Mouse (Mus musculus) cerebellum, postnatal 4 days (tissue): ENCODE measurements around the gene Zeb2.

Source experiments
- DNase-seq, 2 experiments: peaks; one replicate each; pipeline ENCODE4 v3.0.0; 2022; ENCODE audit warnings: low spot score in 2 of 2, mixed read lengths in 1 of 2

Zeb2 gene

DNA sequence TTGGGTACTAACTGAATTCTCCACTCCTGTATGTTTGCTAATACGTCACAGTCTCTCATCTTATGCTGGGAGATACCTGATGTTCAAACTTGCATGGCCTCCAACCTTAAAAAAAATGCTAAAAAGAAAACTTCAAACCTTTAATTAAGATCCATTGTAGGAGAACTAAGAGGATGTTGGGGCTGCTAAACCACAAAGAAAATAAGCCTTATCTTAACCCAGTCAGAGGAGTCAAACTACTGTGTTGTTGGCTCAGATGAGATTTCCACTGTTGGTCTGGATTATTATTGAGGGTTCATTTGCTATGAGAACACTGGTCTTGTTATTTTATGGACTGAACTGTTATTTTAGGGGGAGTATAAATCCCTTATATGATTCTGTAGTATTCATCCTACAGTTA lies 106.5 kb downstream of the Zeb2 start:
- no peak for DNase-seq

DNA sequence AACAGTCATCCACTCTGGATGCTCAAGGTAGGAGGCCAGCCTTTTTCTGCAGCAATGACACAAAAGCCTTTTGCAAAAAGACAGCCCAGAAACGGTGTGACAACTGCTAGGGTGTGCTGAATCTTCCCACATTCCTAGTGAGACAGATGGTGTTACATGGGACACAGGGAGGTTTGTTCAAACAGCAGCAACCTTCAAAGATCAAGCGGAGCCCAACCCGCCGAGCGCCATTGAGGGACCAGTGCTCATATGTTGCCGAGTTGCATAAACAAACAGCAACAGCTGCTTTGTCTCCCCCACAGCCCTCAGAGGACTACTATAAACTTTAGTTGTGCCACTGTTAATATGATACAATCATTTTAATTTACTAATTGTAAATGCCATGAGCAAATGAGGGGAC lies 117.3 kb downstream of the Zeb2 start:
- no peak for DNase-seq

DNA sequence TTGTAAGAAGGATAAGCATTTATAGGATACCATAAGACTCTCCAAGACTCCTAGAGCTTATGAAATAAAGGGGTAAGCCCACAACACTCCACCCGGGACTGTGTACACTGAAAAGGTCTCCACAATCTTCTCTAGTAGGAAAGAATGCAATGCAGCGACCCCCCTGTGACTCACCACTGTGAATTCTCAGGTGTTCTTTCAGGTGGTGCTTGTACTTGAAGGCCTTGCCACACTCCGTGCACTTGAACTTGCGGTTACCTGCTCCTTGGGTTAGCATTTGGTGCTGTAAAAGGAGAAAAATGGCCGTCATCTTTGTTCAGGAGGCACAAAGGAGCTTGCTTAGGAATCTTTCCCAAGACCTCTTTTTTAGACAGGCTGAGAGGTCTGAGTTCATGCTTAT lies 118.5 kb downstream of the Zeb2 start:
- no peak for DNase-seq

GRCm38 (mm10) chr2:44981646-44982045 lies 135.5 kb downstream of the Zeb2 start:
- no peak for DNase-seq

DNA sequence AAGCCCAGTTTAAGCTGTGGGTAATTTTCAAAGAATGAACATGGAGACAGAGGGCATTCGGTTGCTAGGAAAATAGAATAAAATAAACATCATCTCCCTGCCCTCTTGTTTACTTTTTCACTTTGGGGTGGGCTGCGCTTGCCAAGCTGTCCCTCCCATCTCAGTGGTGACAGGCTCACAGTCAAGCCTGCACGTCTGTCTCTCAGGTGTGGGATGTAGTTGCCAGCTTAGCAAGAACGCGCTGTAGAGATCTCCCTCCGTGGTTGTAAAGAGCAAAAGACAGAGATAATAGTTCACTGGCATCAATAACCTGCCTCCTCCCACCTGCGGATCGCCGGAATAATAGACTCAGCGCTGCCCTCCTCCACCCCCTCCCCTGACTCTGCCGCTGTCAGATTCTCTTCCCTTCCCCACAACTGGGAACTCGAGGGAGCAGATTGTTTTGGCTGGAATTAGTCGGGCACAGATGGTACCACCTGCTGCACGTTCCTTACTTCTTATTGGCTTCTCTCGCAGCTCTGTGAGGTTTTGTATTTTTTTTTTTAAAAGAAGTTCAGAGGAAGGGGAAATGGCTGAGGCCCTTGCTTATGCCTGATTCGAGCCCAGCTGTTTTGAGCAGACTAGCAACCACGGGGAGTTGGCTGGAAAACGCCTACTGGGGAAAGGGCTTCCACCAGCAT lies 138.0 kb downstream of the Zeb2 start:
- DNase-seq: peak in 1 of 2 experiments; percentile 28

DNA sequence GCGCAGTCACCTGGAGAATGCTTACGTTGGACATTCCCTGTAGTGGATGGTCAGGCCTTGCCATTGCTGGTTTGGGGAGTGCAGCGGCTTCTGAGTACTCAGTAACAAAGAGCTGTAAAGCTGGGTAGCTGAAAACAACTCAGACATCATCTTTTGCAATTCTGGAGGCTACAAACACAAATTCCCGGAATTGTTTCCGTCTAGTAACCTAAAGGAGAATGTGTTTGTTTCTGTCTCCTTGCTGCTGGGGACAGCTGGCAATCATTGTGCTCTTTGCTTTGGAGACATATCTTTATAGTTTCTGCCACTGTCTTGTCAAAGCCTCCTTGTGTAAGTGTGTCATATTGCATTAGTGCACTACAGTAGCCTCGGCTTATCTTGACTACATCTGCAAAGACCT lies 139.2 kb downstream of the Zeb2 start:
- DNase-seq: no peak

GRCm38 (mm10) chr2:44977556-44977955 lies 139.6 kb downstream of the Zeb2 start:
- DNase-seq: no peak

DNA sequence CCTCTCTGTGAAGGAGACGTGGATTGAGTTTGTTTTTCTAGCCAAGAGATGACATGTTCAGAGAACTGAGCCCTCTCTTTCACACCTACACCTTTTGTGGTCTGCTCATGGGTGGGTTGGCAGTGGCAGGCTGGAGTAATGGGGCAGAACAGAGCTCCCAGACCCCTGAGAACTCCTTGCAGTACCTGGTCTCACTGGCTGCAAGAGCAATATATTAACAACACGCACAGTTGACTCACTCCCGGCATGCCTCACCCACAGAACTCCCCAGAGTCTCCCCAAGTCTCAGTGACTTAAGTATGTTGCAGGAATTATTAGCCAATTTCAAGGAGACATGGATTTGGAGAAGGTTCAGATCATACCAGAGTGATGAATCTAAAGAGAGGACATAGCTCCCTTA lies 140.1 kb downstream of the Zeb2 start:
- DNase-seq: no peak

DNA sequence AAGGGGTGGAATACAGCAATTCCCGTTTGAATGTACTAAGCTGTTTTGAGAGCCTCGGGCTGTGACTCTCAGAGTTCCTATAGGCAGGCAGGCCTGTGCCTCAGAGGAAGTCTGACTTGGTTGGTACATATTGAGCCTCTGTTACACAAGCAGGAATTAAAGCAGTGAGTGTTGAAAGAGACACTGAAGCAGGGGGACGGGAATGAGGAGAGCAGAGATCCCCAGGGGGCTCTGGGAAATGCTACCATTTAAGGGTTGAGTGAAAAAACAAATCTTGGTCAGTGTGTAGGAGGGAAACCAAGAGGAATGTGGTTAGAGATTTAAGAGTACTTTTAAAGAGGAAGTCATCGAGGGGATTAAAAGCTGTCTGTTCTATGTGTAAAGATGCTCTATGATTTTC lies 140.7 kb downstream of the Zeb2 start:
- no peak for DNase-seq

- DNase-seq: no peak
Observed at GRCm38 (mm10) chr2:44973828-44974227, 143.4 kb downstream of the Zeb2 start.

GRCm38 (mm10) chr2:44970087-44970646 lies 147.0 kb downstream of the Zeb2 start:
- DNase-seq: no peak

DNA sequence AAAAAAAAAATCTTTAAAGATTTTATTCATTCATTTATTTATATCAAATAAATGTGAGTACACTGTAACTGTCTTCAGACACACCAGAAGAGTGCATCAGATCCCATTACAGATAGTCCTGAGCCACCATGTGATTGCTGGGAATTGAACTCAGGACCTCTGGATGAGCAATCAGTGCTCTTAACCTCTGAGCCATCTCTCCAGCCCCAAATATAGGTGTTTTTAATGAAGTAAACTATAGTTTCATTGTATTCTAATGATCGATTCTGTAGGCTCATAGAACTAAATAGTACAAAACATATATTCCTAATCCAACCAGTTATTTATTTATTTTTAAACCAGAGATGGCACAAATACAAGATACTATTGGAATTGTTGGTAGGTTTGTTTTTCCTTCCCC lies 147.6 kb downstream of the Zeb2 start:
- no peak for DNase-seq

DNA sequence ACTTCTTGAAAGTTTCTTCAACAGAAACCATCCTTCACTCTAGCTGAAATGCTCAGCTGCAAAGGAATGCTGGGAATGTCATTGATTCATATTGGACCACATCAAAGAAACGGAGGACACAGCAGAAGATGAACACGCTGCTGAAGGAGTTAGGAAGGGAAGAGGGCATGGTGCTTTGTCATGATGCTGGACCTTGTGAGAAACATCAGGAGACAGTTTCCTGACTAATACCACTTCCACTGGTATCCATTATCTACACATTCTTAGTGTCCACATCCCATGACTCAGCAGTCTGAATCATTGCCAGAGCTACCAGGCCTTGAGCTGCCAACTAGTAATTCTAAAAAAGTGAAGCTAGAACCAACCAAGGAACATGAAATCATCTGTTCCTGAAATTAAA lies 148.0 kb downstream of the Zeb2 start:
- DNase-seq: no peak

DNA sequence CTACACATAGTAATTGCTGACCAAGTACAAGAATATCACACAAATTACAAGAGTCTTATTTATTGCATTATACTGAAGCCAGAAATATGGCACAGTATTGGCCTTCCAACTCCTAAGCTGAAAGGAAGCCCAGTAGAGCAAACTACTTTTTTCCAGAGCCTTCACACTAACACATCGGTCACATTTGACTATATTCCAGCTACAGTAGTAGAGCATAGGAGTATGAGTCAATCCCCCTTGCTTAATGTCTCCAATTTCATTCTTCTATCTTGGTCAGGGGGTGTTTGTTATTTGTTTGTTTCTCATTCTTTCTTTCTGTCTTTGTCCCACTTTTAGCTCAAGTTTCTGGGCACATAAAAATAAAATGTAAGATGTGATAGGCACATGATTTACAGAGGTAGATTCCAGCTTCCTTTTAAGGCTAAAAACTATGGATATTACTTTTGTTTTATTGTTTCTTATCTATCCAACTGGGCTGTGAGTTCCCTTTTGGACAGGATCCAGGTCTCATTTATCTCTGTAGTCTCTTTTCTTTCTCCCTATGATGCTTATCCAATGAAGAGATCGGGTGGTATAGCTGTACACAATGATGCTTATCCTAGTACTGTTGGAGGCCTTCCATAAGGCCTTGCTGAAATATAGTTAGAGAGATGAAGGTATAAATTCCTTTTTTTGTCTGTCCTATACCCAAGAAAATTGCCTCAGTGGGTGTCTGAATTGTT lies 151.2 kb downstream of the Zeb2 start:
- no peak for DNase-seq

DNA sequence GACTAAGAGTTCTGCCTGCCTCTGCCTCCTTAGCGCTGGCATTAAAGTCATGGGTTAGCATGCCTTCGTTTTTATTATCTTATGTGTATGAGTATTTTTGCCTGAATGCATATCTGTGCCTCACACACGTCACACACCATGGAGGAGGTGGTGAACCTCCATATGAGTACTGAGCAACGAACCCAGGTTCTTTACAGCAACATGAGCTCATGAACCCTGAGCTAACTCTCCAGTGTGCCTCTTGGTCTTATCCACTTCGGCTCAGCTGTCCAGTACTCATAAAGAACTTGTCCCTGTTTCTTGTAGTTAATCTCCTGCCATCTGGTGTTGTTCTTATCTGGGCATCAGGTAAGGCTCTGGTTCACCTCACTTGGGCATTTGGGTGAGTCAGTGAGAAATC lies 154.6 kb downstream of the Zeb2 start:
- no peak for DNase-seq

GRCm38 (mm10) chr2:44961192-44961591 lies 156.0 kb downstream of the Zeb2 start:
- DNase-seq: no peak

DNA sequence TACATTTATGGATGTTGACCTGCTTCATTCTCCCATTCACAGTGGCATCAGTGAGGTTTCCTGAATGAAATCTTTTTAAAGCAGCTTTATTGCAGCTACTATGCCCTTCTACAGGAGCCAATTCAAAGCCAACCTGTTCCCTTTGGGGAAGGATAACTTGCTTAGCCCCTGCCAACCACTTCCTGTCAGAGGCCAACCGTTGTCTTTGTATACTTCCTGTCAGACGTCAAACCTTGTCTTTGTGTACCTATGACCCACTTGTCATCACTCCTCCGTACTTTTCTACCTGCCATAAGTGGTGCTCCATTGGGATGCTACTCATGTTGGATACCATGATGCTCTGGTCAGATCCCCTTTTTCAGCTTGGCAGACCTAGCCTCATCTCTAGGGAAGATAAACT lies 156.6 kb downstream of the Zeb2 start:
- no peak for DNase-seq

DNA sequence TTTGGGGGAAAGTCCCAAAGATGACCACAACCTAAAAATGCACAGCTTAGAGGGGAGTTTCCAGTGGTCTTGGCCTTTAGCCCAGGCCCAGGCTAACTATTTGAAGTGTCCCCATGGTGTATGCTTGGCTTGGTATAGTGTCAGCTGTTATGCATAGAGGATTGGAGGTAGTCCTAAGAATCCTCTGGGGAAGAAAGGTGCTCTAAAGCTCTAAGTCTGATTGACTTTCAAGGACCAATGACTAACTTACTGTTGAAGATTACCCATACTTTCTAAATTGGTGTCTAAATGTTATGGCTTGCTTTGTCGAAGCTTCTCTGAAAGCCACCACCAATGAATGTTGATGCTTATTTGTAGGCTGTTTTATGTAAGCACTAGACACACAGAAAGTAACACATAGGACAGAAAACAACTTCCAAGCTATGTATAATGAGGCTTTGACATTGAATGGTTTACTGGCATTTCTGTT lies 159.8 kb downstream of the Zeb2 start:
- no peak for DNase-seq

- DNase-seq: no peak
Observed at GRCm38 (mm10) chr2:44956232-44956631, 161.0 kb downstream of the Zeb2 start.

GRCm38 (mm10) chr2:44955506-44955905 lies 161.7 kb downstream of the Zeb2 start:
- DNase-seq: no peak

GRCm38 (mm10) chr2:44954180-44954579 lies 163.0 kb downstream of the Zeb2 start:
- DNase-seq: no peak

DNA sequence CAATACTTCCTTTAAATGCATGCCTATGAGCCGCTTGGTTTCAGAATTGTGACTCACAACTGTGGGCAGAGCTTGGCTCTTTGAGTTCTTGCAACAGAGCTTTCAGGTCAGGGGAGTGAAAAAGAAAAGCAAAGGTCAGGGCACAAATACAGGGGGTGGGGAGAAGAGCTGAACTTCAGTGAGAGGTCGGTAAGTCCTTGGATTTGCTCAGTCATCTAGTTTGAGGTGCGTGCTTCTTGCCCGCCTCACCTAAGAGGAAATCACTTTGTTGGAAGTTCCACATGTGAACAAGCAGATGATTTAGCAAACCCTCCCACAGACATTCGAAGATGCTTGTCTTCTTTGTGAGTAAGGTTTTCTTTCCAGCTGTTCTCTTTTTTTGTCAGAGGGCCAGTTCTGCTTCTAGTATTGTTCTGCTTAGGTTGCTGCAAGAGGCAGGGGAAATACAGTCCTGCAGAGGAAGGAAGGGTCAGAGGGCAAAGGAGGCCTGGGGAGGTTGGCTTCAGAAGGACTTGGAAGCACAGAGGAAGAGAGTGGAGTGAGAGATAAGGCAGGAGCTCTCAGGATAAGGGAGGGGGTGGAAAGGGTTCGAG lies 164.3 kb downstream of the Zeb2 start:
- no peak for DNase-seq
